Mouse (Mus musculus) layer of hippocampus, postnatal 36 days (tissue): Measurements from ENCODE around the gene Arl6ip4. TPM values are rescaled to one million over a fixed set of nuclear protein-coding genes. Genes with fewer than 3 reads are reported as not detected.

Experiments
- DNase-seq, 2 experiments: peaks; one replicate each; pipeline ENCODE4 v3.0.0; 2022
- total RNA-seq, 2 experiments: library from RNA; stranded (reverse); gene quantifications; 2 replicates each; pipeline ENCODE4 v1.2.3; 2021

Arl6ip4 gene
- total RNA-seq, 2 experiments from 2014 or later: 52.6 to 57.5 TPM

DNA sequence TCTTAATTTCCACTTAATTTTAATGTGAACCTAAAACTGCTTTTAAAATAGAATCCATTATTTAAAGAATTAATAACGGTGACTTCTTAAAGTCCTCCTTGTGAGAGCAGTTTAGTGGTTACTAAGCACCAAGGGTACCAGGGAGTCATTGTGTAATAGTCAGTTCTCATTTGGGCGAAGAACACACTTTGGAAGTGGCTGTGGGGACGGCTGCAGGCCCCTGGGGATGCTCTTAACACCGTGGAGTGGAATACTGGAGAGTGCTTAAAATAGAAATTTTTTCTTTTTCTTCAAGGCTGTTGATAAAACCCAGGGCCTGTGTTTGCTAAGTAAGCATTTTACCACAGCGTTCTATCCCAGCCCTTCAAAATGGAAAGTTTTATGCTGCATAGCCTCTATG lies 40.1 kb downstream of the Arl6ip4 start:
- DNase-seq: no peak

DNA sequence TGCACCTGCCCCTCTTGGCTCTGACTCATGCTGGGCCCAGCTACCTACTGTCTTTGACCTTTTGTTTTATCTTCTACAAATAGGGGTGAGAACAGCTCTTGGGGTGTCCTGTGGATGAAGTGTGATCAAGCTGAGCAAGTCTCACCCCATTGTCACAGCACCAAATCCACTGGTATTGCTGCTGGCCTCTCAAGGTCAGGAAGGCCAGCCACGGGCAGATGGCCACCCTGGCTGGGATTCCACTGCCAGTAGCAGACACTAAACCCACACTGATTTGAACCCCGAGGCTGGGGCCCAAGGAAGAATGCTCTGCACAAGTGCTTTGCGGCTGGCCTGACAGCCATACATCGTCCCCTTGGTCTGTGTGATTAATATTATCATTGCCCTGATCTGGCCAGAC lies 42.4 kb downstream of the Arl6ip4 start:
- no peak for DNase-seq

DNA sequence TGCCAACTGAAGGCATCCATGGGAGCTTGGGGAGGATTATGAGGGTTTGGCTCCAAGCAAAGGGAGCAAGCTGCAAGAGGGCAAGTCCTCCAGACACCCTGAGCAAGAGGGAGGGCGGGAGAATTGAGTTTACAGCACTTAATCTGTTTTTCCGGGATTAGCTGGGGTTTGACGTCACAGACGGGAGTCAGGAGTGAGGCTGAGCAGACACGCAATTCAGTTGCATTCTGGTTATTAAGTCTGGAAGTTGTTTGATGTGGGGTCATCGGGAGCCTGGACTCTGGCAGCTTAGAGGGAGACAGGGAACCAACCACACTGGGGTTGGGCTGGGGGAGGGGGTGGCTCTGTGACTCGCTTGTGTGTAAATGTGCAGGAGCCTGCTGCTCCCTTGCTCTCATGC lies 43.6 kb downstream of the Arl6ip4 start:
- DNase-seq: no peak

DNA sequence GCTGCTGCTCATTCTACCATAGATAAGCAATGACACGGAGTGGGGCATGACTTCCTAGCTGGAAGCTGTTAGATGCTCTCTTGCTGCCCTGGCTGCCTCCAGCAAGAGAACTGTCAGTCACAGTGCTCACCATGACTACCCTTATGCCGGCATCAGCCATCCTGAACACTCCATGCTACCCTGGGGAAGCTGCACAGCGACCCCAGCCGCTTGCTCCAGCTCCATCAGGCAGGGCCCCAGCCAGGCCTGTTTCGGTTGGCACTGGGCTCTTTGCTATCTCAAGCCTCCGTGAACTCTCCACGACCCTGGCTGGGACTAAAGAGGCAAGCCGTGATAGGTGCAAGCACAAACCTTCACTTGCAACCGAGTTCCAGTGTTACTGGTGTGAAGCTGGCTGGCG lies 45.9 kb downstream of the Arl6ip4 start:
- no peak for DNase-seq

DNA sequence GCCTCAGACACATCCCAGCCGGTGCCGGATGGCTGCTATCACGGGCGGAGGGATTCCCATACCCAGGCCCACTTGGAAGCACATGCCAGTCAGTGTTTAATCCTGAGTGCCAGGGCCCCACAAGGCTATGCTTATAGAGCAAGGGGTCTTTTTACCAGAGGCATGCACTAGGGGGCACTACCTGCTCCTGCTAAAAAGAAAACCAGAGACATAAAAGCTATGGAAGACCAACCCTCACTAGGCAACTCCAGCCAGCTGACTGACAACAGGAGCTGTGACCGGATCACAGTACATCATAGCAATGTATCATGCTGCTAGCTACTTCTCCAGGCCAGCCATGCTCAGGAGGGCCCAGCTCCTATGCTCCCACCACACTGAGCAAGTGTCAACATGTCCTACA lies 46.7 kb downstream of the Arl6ip4 start:
- no peak for DNase-seq

DNA sequence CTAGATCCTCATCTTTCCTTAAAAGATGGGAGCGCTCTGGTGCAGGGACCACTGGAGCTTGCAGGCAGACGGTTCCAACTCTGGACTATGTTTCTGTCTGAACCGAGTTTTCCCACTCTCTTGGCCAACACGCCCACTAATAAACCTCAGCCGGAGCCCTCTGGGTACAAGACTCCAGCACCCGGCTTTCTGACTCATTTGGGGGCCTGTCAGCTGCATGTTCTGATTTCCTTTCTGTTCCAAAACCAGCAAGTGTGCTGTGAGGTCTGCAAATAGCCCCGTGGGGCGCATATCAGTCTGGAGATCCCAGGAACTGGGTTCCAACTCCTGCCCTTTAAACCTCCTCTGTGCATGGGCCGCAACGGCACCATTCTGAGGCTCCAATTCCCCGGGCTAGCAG lies 47.6 kb downstream of the Arl6ip4 start:
- DNase-seq: no peak

DNA sequence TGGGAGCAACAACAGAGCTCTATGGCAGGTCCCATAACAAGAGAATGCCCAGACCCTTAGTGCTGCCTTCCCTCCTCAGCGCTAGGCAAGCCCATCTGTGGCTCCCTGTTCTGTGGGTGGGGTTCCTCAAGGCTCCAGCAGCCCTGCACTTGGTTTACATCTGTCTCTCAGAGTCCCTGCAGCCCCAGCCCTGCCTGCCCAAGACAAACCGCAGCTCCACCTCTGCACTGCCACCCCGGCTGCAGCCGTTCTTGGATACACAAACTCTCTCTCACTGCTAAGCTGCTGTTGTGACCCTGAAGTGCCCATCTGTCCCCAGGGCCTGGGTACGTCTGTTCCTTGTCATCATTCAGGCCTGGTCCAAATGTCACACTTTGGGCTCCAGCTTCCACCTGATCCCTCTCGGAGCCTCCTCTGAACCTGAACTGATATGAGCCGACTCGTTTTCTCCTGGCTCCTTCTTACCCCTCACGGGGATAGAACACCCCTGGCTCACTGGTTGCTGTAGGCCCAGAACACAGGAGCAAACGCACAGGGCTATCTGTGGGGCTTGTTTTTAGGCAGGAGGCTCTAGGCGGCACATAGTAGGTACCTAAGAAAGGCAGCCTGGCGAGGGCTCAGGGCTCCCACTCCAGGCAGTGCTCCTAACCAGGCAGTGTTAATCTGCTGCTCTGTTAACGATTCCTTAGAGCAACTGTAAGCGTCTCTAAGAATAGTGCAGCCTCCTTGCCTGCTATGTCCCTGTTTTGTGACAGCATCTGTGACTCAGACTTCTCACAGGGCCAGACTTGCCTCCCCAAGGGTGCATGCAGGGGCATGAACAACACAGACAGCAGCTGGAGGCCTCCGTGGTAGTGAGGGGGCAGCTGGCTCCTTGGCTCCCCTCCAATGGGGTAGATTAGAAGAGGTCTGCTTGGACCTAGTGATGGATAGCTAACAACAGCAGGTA lies 50.0 kb downstream of the Arl6ip4 start:
- no peak for DNase-seq

DNA sequence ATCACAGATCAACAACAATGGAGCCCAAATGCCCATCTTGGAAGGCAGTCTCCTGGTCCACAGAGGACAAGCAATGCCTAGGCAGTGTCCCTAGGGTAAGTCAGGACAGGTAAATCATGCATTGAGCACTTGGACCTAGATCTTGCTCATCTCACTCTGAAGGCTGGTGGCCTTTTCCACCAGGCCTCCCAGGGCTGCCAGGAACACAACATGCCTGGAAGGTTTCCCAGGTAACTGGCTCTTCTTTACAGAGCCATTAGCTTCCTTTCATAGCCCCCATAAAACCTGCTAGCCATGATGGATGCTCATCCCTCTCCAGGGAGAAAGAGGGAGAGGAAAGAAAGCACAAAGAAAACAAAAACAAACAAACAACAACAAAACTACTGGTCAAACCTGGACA lies 50.9 kb downstream of the Arl6ip4 start:
- no peak for DNase-seq

DNA sequence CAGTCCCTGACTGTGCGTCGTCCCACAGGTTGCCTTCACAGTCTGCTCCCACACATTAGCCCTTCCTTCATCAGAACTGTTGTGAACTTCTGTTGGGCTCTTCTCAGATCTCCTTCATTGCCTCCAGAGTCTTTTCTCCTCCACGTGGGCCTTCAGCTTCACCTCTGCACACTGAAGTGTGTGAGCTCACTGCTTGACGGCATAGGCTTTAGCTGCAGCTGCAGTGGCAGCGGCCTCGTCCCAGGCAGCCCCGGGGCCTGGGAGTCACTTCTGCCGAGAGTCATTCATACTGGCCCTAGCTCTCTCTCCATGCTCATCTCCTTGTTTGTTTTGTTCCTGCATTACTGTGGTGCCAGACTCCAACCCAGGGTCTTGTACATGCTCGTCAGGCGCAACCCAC lies 51.7 kb downstream of the Arl6ip4 start:
- DNase-seq: no peak

Other genes with a start within 250 kb of the Arl6ip4 start
- gene Hcar1, start 236.1 kb upstream of the Arl6ip4 start, total RNA-seq: under 1 TPM; 0.82 to 0.88 TPM
- 10 to 100 TPM; 60.2 to 67.8 TPM for gene Denr, start 208.9 kb upstream of the Arl6ip4 start, total RNA-seq
- 1 to 10 TPM in 1 of 2 experiments, under 1 TPM in 1; 0.91 to 1.7 TPM for gene Gm43518, start 188.7 kb upstream of the Arl6ip4 start, total RNA-seq
- gene Ccdc62, start 185.4 kb upstream of the Arl6ip4 start, total RNA-seq: 1 to 10 TPM; 2.5 TPM
- 10 to 100 TPM; 39.4 to 41.2 TPM for gene Hip1r, start 142.5 kb upstream of the Arl6ip4 start, total RNA-seq
- 10 to 100 TPM; 32.6 to 40.8 TPM for gene Vps37b, start 83.8 kb upstream of the Arl6ip4 start, total RNA-seq
- 10 to 100 TPM; 27.2 to 30.7 TPM for gene Abcb9, start 20.3 kb upstream of the Arl6ip4 start, total RNA-seq
- gene Ogfod2, start 3.8 kb upstream of the Arl6ip4 start, total RNA-seq: 10 to 100 TPM; 34.1 to 36.2 TPM
- gene Pitpnm2, start 133.7 kb downstream of the Arl6ip4 start, total RNA-seq: 100 to 1,000 TPM; 281 to 377 TPM
- gene Mphosph9, start 211.9 kb downstream of the Arl6ip4 start, total RNA-seq: 10 to 100 TPM; 16.8 to 20.5 TPM
- gene 2810006K23Rik, start 212.0 kb downstream of the Arl6ip4 start, total RNA-seq: 10 to 100 TPM; 15.5 to 16.6 TPM
- gene Cdk2ap1, start 247.0 kb downstream of the Arl6ip4 start, total RNA-seq: 10 to 100 TPM; 95.1 to 99.2 TPM